Mouse (Mus musculus): ENCODE measurements at regions not wholly inside any gene's neighbourhood (a gene's known extent, or its start where the extent isn't known, plus 50 kb on each side); places are given as distances from the start of the nearest gene placed in this dataset.

DNA sequence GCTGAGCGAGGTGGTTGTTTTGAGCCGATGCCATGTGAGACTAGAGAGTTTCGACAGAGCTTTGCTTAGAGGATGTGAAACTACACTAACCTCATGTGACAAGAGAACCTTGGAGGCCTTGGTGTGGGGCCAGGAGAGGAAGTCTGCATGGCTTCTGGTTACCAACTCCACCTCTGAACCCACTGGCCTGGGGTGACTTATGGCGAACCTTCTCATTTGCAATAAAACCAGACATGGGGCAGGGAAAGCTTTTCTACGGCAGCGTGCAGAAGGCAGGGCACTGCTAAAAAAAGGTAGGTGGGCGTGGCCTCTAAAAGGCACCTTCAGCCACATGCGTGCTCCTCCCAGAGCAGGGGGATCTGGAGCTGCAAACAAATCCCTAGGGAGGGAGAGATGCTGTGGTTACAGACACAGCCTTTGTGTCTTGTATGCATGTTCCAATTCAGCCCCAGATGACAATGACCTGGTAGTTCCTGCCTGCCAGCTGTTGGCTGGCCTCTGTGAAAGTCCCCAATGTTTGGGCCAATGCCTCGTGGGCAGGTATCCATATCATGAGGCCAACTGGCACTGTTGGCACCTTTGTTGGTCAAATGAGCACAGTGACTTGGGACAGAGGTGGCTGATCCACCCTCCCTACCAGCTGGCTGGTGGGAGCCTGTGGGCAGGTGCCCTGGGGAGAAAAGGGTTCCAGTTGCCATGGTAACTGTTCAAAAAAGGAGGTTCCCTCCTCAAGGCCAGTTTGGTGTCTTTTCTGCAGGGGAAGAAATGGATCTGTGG, 127.5 kb upstream of the Map3k1 start:
- DNase-seq (ENCODE audit: low spot score in 2 of 2): peak; percentile 22 to 54
- intact Hi-C loops (cut with DNase I): loop anchor here (5.0 kb wide), 1 partner anchor 69 kb away; no protein-coding TSS in a partner anchor

GRCm38 (mm10) chr13:111936983-111937382, 128.2 kb upstream of the Map3k1 start:
- DNase-seq (ENCODE audit: low spot score in 2 of 2): no peak
- intact Hi-C loops (cut with DNase I): loop anchor here (5.0 kb wide), 1 partner anchor 70 kb away; no protein-coding TSS in a partner anchor

GRCm38 (mm10) chr13:111938896-111939422, 130.2 kb upstream of the Map3k1 start:
- DNase-seq (ENCODE audit: low spot score in 2 of 2): no peak
- intact Hi-C loops (cut with DNase I): loop anchor here (5.0 kb wide), 1 partner anchor 72 kb away; no protein-coding TSS in a partner anchor

DNA sequence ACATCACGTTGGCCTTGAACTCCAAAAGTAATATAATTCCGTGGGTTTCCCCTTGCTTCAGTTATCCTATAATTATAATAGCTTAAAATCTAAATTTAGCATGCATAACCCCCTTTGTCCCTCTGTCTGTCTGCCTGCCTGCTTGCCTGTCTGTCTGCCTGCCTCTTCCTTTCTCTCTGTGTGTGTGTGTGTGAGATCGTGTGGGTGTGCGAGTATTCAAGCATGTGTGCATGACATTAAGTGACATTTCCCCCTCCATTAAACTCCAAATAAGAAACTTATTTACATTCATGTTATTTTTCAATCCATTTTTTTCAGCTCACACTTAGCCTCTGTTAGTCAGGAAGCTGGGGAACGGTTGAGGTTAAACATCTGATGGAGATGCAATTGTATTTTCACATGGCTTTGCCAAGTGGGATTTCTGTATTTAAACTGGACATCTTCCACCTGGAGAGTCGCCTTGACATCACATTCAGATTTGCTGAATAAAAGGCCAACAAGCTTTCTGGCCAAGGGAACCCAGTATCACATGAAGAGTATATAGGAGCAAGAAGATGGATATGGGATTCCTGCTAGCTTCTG, 130.8 kb upstream of the Map3k1 start:
- no peak for DNase-seq (ENCODE audit: low spot score in 2 of 2)
- intact Hi-C loops (cut with DNase I): loop anchor here (5.0 kb wide), 1 partner anchor 72 kb away; no protein-coding TSS in a partner anchor

DNA sequence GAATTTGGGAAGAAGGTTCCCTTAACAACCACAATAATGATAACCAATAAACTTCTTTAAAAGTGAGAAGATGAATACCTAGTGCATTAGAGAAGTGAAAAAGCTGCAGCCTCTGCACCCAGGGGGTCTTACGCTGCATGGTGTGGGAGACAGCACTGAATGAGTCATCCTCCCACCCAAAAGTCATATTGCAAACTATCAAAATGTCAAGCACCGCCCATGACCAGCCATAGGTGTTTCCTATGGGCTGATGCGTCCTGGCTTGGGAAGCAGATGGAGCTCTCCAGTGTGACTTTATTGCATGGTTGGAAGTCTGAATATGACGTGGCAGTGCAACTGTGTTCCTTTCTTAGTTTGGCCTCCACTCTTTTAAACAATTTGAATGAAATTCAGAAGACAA, 131.5 kb upstream of the Map3k1 start:
- no peak for DNase-seq (ENCODE audit: low spot score in 2 of 2)
- intact Hi-C loops (cut with DNase I): no loop called here

- intact Hi-C loops (cut with DNase I): no loop called here
- no peak for DNase-seq (ENCODE audit: low spot score in 2 of 2)
These were observed 132.2 kb upstream of the Map3k1 start for GRCm38 (mm10) chr13:111940796-111941513.

DNA sequence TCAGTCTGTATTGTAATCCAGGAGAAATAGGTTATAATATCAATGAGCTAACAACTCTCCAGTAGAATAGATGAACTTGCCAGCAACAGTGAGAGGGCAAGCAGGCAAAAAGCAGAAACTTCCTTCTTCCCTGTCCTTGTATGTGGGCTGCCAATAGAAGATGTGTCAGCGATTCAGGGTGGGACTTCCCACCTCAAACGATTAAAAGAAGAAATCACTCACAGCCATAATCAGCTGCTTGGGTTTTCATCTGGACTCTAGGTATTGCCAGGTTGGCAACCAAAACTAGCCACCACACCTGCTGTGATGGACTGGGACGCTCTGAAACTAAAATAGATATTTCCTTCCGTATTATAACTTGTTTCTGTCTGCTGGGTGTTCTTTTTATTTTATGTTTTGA, 133.2 kb upstream of the Map3k1 start:
- DNase-seq (ENCODE audit: low spot score in 2 of 2): no peak
- intact Hi-C loops (cut with DNase I): no loop called here

- intact Hi-C loops (cut with DNase I): no loop called here
- DNase-seq (ENCODE audit: low spot score in 2 of 2): no peak
These were observed 134.7 kb upstream of the Map3k1 start for GRCm38 (mm10) chr13:111943392-111944088.

DNA sequence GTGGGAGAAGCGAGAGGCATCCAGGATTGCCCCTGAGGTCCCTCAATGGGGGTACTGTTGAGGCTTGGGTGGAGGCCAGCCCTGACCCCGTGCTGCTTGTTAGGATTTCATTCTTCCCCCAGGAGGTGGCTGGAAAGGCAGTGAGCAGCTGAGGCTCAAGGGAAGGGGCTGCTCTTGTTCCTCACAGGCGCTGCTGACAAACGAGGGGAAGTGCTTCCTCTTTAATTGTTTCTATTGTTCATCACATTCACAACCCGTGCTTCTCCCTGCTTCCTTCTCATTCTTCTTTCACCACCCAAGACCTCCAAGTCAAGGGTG, 135.3 kb upstream of the Map3k1 start:
- intact Hi-C loops (cut with DNase I): no loop called here
- DNase-seq (ENCODE audit: low spot score in 2 of 2): peak in 1 of 2 experiments; percentile 48

- intact Hi-C loops (cut with DNase I): no loop called here
- no peak for DNase-seq (ENCODE audit: low spot score in 2 of 2)
These were observed 137.5 kb upstream of the Map3k1 start for GRCm38 (mm10) chr13:111946271-111946670.

DNA sequence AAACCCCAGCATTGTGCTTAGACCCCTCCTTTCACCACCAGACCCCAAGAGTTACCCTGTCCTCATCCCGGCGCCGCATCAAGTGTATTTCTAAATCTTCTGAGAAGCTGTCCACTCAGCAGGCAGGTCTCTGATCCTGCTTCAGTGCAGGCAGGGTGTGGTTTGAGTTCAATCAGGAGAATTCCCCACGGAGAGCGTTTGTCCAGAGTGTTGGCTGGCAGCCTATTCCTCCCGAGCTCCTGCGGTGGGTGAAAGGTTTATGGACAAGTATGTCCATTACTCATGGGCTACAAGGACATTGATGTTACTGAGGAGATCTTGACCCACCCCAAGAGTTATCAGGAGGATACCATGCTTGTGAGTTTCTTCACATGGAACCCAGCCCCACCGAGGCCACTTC, 138.0 kb upstream of the Map3k1 start:
- intact Hi-C loops (cut with DNase I): no loop called here
- DNase-seq (ENCODE audit: low spot score in 2 of 2): no peak

- DNase-seq (ENCODE audit: low spot score in 2 of 2): no peak
- intact Hi-C loops (cut with DNase I): no loop called here
These were observed 139.6 kb upstream of the Map3k1 start for GRCm38 (mm10) chr13:111948395-111948794.

- DNase-seq (ENCODE audit: low spot score in 2 of 2): no peak
- intact Hi-C loops (cut with DNase I): no loop called here
These were observed 141.2 kb upstream of the Map3k1 start for GRCm38 (mm10) chr13:111950042-111950441.

- no peak for DNase-seq (ENCODE audit: low spot score in 2 of 2)
- intact Hi-C loops (cut with DNase I): no loop called here
These were observed 145.2 kb upstream of the Map3k1 start for GRCm38 (mm10) chr13:111953860-111954519.

GRCm38 (mm10) chr13:111954520-111954884, 145.7 kb upstream of the Map3k1 start:
- intact Hi-C loops (cut with DNase I): no loop called here

GRCm38 (mm10) chr13:111957118-111957517, 148.3 kb upstream of the Map3k1 start:
- no peak for DNase-seq (ENCODE audit: low spot score in 2 of 2)
- intact Hi-C loops (cut with DNase I): no loop called here

More at GRCm38 (mm10) chr13:111954520-111954884, 145.7 kb upstream of the Map3k1 start:
- no peak for DNase-seq (ENCODE audit: low spot score in 2 of 2)

DNA sequence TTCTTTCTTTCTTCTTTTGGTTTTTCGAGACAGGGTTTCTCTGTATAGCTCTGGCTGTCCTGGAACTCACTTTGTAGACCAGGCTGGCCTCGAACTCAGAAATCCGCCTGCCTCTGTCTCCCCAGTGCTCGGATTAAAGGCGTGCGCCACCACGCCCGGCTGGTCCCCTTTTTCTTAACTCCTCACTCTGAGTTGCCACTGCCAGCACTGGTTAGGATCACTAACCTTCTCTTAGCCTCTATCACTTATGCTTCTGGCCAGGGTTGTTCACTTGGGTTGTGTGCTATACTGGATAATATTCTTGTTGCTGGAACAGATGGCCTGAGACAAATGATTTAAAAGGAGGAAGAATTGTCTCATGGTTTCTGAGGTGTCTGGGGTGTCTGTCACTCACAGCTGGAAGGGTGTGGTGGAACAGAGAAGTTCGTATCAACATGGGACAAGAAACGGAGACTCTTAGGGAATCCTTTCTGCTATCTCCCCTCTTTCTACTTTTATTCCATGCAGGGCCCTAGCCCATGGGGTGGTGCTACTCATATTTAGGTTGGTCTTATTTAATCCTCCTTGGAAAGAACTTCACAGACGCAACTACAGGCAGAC, 149.0 kb upstream of the Map3k1 start:
- no peak for DNase-seq (ENCODE audit: low spot score in 2 of 2)
- intact Hi-C loops (cut with DNase I): no loop called here

DNA sequence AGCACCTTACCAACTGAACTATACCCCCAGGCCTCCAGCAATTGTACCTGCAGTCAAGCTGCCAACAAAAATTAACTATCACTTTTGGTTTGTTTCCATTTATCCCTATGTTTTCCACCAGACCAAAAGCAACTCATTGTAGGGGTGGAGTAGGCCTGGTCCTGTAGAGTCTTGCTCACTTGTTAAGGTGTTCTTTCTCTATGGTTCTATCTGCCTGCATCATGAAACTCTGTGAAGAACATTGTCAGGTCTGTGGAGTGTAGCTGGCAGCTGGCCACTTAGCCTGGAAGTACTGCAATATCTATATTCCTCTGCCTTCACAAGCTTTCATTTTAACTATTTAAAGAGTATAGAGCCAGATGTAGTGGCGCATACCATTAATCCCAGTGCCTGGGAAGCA, 149.6 kb upstream of the Map3k1 start:
- intact Hi-C loops (cut with DNase I): no loop called here

DNA sequence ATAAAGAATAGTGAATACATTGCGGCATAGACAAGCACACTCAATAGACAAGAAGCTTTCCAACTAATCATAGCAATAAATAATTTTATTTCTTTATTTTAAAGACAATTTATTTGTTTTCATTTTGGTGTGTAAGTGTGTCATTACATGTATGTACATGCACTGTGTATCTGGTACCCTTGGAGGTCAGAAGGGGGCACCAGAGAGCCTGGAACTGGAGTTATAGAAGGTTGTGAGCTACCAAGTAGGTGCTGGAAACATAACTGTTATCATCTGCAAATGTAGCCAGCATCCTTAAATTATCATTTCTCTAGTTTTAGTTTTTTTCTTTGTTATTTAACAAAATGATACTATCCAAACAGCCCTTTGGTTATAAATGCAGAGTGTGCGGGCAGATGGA, 151.2 kb upstream of the Map3k1 start:
- intact Hi-C loops (cut with DNase I): no loop called here
- DNase-seq (ENCODE audit: low spot score in 2 of 2): no peak

More for the DNA sequence above, 149.6 kb upstream of the Map3k1 start:
- DNase-seq (ENCODE audit: low spot score in 2 of 2): no peak
